Mouse (Mus musculus) skeletal muscle tissue, adult 2 months (tissue): ENCODE measurements around the gene Fam78a.

Source experiments
- DNase-seq: peaks from one replicate; pipeline ENCODE4 v3.0.0-alpha.2; 2012; ENCODE audit warnings: low read depth, low spot score

Gene Fam78a

GRCm38 (mm10) chr2:32068811-32069607, 15.6 kb downstream of the Fam78a start:
- no peak for DNase-seq

DNA sequence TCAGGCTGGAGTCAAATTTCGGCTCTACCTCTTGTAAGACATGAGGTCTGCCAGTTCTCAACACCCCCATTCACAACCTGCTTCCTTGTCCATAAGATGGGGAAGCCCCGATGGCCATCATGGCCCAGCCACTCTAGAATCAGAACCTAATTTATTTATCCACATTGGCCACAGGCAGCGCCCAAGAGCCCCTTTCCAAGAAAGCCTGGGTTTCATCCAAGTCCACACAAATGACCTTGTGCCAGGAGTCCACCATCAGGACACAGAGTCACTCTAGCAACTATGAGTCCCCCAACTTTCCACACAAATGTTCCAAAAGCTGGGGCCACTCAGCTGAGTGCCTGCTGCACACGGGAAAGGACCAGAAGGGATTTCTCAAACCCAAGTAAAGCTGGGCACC, 18.7 kb downstream of the Fam78a start:
- no peak for DNase-seq

DNA sequence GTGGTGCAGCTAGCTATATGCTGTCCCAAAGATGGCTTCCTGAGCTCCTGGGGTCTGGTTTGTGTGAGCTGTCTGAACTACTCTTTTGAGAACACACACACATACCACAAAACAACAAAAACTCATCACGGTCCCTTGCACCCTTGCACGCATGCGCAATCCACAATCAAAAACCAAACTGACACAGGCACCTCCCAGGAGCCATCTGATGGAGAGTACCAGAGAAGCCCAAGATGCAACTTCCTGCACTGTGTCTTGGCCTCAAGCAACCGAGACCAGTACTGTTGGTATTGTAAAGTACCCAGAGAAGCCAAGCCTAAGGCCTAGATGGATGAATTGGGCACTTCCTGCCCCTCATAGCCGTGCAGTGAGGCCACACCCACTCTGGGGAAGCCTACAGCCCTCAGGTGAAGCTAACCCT, 19.3 kb downstream of the Fam78a start:
- DNase-seq, result no peak

DNA sequence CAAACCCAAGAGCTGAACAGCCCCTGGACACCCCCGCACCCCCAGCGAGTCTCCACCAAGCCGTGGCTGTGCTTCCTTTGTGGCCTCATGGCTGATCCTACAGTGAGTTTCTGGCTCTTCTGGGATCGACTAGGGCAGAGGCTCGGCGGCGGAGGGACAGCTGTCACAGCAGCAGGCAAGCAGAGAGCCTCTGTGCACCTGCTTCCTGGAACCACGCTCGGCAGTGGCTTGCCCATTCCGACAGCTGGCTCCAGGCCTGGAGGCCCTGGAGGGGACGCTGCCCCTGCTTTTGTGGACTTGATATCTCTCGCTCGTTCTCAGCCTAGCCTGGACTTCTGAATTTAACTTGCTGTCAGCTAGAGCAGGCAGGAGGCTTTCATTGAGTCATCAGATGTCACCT, 19.7 kb downstream of the Fam78a start:
- peak; percentile 70 for DNase-seq

GRCm38 (mm10) chr2:32063451-32064151, 21.1 kb downstream of the Fam78a start:
- DNase-seq, result no peak

DNA sequence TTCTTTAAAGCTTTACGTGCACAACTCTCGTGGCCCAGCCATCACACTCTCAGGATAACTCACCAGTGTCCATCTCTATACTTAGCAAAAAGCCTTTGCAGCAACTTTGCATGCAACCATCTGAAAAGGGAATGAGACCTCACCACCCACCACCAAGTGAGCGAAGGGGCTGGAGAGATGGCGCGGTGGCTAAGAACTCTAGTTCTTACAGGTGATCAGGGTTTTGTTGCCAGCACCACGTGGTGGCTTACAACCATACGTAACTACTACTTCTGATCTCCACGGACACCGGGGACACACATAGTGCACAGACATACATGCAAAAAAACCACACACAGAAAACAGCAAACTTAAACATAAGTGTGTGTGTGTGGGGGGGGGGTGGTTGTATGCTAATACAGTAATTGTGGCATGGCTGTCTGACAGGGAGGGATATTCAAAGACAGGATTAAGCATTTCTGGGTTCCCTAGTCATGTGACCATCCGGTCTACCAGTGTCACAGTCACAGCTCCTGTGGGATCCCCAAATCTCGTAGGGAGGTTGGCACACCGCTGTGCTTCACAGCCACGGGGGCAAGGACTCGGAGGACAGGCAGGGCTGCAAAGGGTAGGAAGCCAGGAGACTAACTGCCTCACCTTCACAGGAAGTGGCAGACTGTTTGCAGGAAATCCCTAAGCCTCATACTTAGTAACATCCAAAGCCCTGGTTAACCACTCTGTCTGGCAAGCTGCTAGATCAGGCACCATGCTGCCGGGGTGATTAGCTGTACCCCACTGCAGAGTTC, 21.8 kb downstream of the Fam78a start:
- no peak for DNase-seq

- DNase-seq, result no peak
Measured at GRCm38 (mm10) chr2:32061722-32062505, 22.7 kb downstream of the Fam78a start.

- no peak for DNase-seq
Measured at GRCm38 (mm10) chr2:32061189-32061588, 23.5 kb downstream of the Fam78a start.

- DNase-seq, result no peak
Measured at GRCm38 (mm10) chr2:32060228-32060805, 24.3 kb downstream of the Fam78a start.

DNA sequence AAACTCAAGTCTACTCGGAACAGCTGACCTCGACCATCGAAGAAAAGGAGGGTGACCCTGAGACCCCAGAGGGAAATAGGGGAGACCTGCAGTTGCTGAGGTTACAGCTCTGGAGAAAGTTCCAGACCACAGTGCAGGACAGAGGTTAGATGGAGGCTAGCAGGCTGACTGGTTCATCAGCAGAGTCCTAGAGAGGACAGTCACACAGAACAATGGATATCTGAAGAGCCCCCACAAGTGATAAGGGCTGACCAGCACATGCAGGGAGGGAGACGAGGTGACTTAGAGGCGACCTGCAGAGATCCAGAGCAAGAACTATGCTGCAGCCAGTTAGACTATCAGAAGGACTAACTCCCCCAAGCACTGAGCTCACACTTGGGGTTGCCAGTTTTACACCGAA, 25.0 kb downstream of the Fam78a start:
- DNase-seq, result no peak

- no peak for DNase-seq
Measured at GRCm38 (mm10) chr2:32058716-32059115, 25.9 kb downstream of the Fam78a start.

DNA sequence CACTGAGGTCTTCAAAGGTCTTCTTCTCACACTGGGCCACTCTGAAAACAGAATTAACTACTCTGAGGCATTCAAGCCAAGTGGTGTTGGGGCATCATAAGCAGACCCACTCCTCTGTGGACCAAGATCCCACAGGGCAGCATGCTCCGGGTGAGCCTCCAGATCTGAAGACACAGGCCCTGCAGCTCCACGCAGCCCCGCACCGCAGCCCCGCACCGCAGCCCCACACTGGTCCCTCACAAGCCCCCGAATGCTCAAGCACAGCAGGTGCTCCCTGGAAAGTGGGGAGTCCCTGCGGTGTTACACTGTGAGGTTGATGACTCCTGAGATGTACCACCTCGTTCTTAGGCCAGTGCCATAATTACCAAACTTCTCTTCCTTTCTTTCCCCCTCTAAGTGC, 26.4 kb downstream of the Fam78a start:
- DNase-seq, result no peak

- no peak for DNase-seq
Measured at GRCm38 (mm10) chr2:32057794-32058193, 26.9 kb downstream of the Fam78a start.

DNA sequence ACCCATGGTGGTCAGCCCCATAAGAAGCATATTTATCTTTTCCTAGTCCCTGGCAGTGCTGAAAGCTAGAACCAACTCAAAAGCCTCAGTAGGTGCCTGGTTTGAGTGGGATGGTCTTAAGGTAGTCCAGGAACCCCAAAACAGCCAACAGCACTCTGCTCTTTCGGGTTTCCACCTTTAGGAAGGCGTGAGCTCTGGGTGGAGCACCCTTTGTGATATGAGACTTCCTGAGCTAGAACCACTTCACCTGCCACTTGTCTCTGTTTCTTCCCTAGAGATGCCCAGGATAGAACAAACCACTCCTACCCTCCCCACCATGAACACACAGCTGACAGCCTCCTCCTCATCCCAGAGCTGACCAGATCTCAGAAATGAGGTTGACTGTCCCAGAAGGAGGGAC, 27.3 kb downstream of the Fam78a start:
- DNase-seq, result no peak

- no peak for DNase-seq
Measured at GRCm38 (mm10) chr2:32056524-32056923, 28.1 kb downstream of the Fam78a start.

GRCm38 (mm10) chr2:32055357-32055965, 29.2 kb downstream of the Fam78a start:
- no peak for DNase-seq

- DNase-seq, result no peak
Measured at GRCm38 (mm10) chr2:32052418-32052817, 32.2 kb downstream of the Fam78a start.

DNA sequence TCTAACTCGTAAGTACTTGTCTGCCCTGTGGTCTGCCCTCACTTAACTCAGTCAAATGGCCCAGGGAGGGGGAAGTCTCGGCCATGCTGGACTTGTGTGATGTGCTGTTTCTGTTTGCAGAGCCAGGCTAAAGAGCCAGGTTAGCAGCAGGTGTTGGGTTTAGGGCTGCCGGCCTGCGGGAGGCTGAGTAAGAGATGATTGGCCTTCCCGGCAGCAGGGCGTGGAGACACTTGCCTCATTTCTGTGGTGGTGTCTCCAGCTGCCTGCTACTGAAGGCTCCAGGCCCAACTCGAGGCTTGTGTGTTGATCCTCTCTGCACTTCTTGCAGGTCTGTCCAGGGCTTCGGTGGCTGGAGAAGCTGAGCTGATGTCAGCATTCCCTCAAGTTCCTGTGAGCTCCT, 32.9 kb downstream of the Fam78a start:
- DNase-seq, result no peak

DNA sequence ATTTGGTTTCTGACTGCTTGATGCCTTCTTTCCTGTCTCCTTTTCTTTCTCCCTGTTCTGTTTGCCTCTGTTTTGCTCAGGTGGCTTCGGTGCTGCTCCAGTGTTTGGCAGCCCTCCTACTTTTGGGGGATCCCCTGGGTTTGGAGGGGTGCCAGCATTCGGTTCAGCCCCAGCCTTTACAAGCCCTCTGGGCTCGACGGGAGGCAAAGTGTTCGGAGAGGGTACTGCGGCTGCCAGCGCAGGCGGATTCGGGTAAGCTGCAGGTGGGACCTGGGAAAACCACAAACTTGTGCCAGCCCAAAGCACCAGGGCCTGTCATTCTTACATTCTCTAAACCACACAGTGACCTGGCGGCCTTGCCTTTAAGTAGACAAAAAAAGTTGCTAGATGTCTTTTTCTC, 37.3 kb downstream of the Fam78a start:
- DNase-seq, result no peak

DNA sequence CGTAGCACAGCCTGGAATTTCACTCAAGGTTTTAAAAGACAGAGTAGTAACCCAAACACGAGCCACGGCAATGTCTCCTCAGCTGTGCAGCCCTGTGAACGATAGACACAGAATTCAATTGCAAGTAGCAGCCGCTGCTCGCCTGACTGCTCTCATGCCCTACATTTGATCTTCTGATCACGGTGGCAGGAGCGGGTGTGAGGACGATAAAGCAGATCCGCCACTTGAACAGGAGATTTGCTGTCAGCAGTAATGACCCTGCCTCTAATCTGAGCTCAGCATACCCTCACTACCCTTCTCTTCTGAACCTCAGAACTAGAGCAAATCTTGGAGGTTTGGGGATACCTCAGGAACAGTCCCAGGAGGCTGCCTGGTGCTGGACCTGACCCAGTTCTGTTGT, 38.6 kb downstream of the Fam78a start:
- DNase-seq, result no peak

- DNase-seq, result peak; percentile 74
Measured at GRCm38 (mm10) chr2:32045375-32045774, 39.3 kb downstream of the Fam78a start.
